Mouse (Mus musculus) left cerebral cortex, postnatal 36 days (tissue): Measurements from ENCODE around the gene Kif6. TPM values are rescaled to one million over a fixed set of nuclear protein-coding genes. Genes with fewer than 3 reads are reported as not detected.
A peak's percentile ranks its signal among the peaks of the same experiment; 100 is the strongest.

Source experiments
- DNase-seq, 2 experiments: peaks; one replicate each; pipeline ENCODE4 v3.0.0; 2021 to 2022; ENCODE audit warnings: low spot score in 2 of 2, mixed read lengths in 1 of 2
- intact Hi-C: fragments of 180-260 bp; cut with DNase I; formaldehyde crosslinking; loops from one replicate; pipeline ENCODE4 v1.15.1; 2025
- total RNA-seq, 2 experiments: library from RNA; stranded (reverse); gene quantifications; 2 replicates each; pipeline ENCODE4 v1.2.3; 2021

Kif6 gene
- total RNA-seq, 2 experiments from 2014 or later: 1.6 to 2.1 TPM

- intact Hi-C loops: no loop called here
- no peak for DNase-seq
Observed at GRCm38 (mm10) chr17:49652357-49652756, 37.4 kb downstream of the Kif6 start.

GRCm38 (mm10) chr17:49652800-49653199 is 37.9 kb downstream of the Kif6 start:
- intact Hi-C loops: no loop called here
- no peak for DNase-seq

- no peak for DNase-seq
- intact Hi-C loops: no loop called here
Observed at GRCm38 (mm10) chr17:49661626-49662025, 46.7 kb downstream of the Kif6 start.

- intact Hi-C loops: no loop called here
- peak; percentile 35 to 53 for DNase-seq
Observed at GRCm38 (mm10) chr17:49666728-49667127, 51.8 kb downstream of the Kif6 start.

GRCm38 (mm10) chr17:49668296-49668695 is 53.4 kb downstream of the Kif6 start:
- DNase-seq: no peak
- intact Hi-C loops: no loop called here

- no peak for DNase-seq
- intact Hi-C loops: no loop called here
Observed at GRCm38 (mm10) chr17:49671921-49672339, 57.0 kb downstream of the Kif6 start.

- DNase-seq: no peak
- intact Hi-C loops: no loop called here
Observed at GRCm38 (mm10) chr17:49672421-49672820, 57.5 kb downstream of the Kif6 start.

GRCm38 (mm10) chr17:49675629-49676028 is 60.7 kb downstream of the Kif6 start:
- intact Hi-C loops: no loop called here
- DNase-seq: no peak

- no peak for DNase-seq
- intact Hi-C loops: no loop called here
Observed at GRCm38 (mm10) chr17:49681410-49681809, 66.5 kb downstream of the Kif6 start.

- no peak for DNase-seq
- intact Hi-C loops: no loop called here
Observed at GRCm38 (mm10) chr17:49684146-49684545, 69.2 kb downstream of the Kif6 start.

GRCm38 (mm10) chr17:49690607-49691454 is 75.9 kb downstream of the Kif6 start:
- peak in 1 of 2 experiments; percentile 15 for DNase-seq
- intact Hi-C loops: no loop called here

GRCm38 (mm10) chr17:49691455-49691805 is 76.5 kb downstream of the Kif6 start:
- DNase-seq: no peak
- intact Hi-C loops: no loop called here

GRCm38 (mm10) chr17:49693206-49693605 is 78.3 kb downstream of the Kif6 start:
- no peak for DNase-seq
- intact Hi-C loops: no loop called here

- intact Hi-C loops: no loop called here
Observed at GRCm38 (mm10) chr17:49697220-49697619, 82.3 kb downstream of the Kif6 start.

GRCm38 (mm10) chr17:49703492-49704249 is 88.7 kb downstream of the Kif6 start:
- DNase-seq: peak; percentile 33 to 47
- intact Hi-C loops: no loop called here

More at GRCm38 (mm10) chr17:49697220-49697619, 82.3 kb downstream of the Kif6 start:
- no peak for DNase-seq

- no peak for DNase-seq
- intact Hi-C loops: no loop called here
Observed at GRCm38 (mm10) chr17:49709192-49709591, 94.3 kb downstream of the Kif6 start.

- peak; percentile 37 to 44 for DNase-seq
- intact Hi-C loops: no loop called here
Observed at GRCm38 (mm10) chr17:49710101-49710630, 95.2 kb downstream of the Kif6 start.

- intact Hi-C loops: no loop called here
- no peak for DNase-seq
Observed at GRCm38 (mm10) chr17:49726206-49726605, 111.3 kb downstream of the Kif6 start.

- no peak for DNase-seq
- intact Hi-C loops: no loop called here
Observed at GRCm38 (mm10) chr17:49726976-49727375, 112.0 kb downstream of the Kif6 start.

GRCm38 (mm10) chr17:49727428-49728045 is 112.6 kb downstream of the Kif6 start:
- DNase-seq: no peak
- intact Hi-C loops: no loop called here
